Mouse (Mus musculus) megakaryocyte, embryonic 14.5 days (primary cell): ENCODE measurements around the gene Ankmy2.

Experiments used
- FLI1 ChIP-seq: IDR thresholded peaks from 2 replicates; pipeline ENCODE4 v1.6.1; 2012; ENCODE audit warnings: low read length, inconsistent platforms, mixed read lengths
- GATA1 ChIP-seq: IDR thresholded peaks from 3 replicates; pipeline ENCODE4 v1.6.1; 2012; ENCODE audit warnings: mixed read lengths, low read length, inconsistent platforms, borderline replicate concordance

DNA sequence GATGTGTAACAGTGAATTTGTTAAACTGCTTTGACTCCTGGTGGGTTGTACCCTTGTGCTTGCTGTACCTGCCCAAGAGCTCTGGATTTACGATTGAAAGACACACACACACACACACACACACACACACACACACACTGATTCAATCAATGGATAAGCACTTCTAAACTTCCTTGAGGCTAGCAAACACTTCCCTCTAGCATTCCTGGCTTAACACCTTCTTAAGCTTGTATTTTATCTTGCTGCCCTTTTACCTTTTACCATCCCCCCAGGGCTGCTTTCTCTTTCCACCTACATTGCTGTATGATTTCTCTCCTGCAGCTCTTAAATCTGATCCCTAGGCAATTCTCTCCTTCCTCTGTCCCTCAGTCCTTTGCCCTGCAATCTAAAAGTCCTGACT, 8.4 kb downstream of the Ankmy2 start:
- TF ChIP-seq GATA1: no peak
- no peak for TF ChIP-seq FLI1
